Mouse (Mus musculus) heart, adult 2 months (tissue): ENCODE measurements at regions not wholly inside any gene's neighbourhood (a gene's known extent, or its start where the extent isn't known, plus 50 kb on each side); places are given as distances from the start of the nearest gene placed in this dataset.

Experiments
- CTCF ChIP-seq: fragments of 200-600 bp; IDR thresholded peaks from 2 replicates; pipeline ENCODE4 v1.8.1; 2022; ENCODE audit warnings: antibody characterized with exemption, mild to moderate bottlenecking, moderate library complexity
- EP300 ChIP-seq: fragments of 200-500 bp; IDR thresholded peaks from 2 replicates; pipeline ENCODE4 v1.6.1; 2011; ENCODE audit warnings: low read depth, low read length, control low read depth; ENCODE audit not compliant: insufficient read depth
- POLR2A ChIP-seq: fragments of 200-500 bp; IDR thresholded peaks from 2 replicates; pipeline ENCODE4 v1.6.1; 2011; ENCODE audit warnings: mild to moderate bottlenecking, low read depth, low read length, control low read depth; ENCODE audit not compliant: insufficient read depth

GRCm38 (mm10) chr14:25011926-25012325, 447.1 kb upstream of the Zmiz1 start:
- no peak for TF ChIP-seq POLR2A
- no peak for TF ChIP-seq CTCF
- no peak for TF ChIP-seq EP300
